Mouse (Mus musculus): Measurements from ENCODE around the gene Reg4. TPM values are rescaled to one million over a fixed set of nuclear protein-coding genes. Genes with fewer than 3 reads are reported as not detected.
A peak's percentile ranks its signal among the peaks of the same experiment; 100 is the strongest.

Reg4 gene
- polyA plus RNA-seq, 1 experiment, result not detected

- TF ChIP-seq POLR2A (IDR thresholded peaks at IDR 0.05; ENCODE audit: borderline replicate concordance, insufficient read depth, low read length) (no peak), CTCF (IDR thresholded peaks at IDR 0.05; ENCODE audit: borderline replicate concordance, insufficient read depth, low read depth, low read length) (no peak)
- 79% methylated on average over 3 of the region's 3 CpGs for WGBS
Measured at GRCm38 (mm10) chr3:98206977-98207376, 15.0 kb upstream of the Reg4 start.

GRCm38 (mm10) chr3:98209161-98209560, 12.8 kb upstream of the Reg4 start:
- TF ChIP-seq POLR2A (IDR thresholded peaks at IDR 0.05; ENCODE audit: borderline replicate concordance, insufficient read depth, low read length) (no peak), CTCF (IDR thresholded peaks at IDR 0.05; ENCODE audit: borderline replicate concordance, insufficient read depth, low read depth, low read length) (no peak)
- H3K27me3 ChIP-seq (ENCODE audit: control insufficient read depth, insufficient read depth, low read length), result no peaks in the 10 kb centered on the region

More at GRCm38 (mm10) chr3:98206977-98207376, 15.0 kb upstream of the Reg4 start:
- H3K4me1 ChIP-seq (ENCODE audit: control insufficient read depth, insufficient read depth, low read length), result no peaks in the 10 kb centered on the region
- DNase-seq, result no peak
- no peaks in the 10 kb centered on the region for H3K27me3 ChIP-seq (ENCODE audit: control insufficient read depth, insufficient read depth, low read length)
- H3K27ac ChIP-seq (ENCODE audit: insufficient read depth, low read length), result no peak overlapping the region
- no peak overlapping the region for H3K4me3 ChIP-seq (replicated peaks; ENCODE audit: insufficient read depth, low read depth, low read length)

GRCm38 (mm10) chr3:98210860-98211259, 11.1 kb upstream of the Reg4 start:
- WGBS, result 26% methylated on average over 10 of the region's 10 CpGs
- no peak for DNase-seq
- Histone ChIP-seq H3K27ac (ENCODE audit: insufficient read depth, low read length) (no peak overlapping the region), H3K4me1 (ENCODE audit: control insufficient read depth, insufficient read depth, low read length) (no peaks in the 10 kb centered on the region), H3K27me3 (ENCODE audit: control insufficient read depth, insufficient read depth, low read length) (no peaks in the 10 kb centered on the region), H3K4me3 (replicated peaks; ENCODE audit: insufficient read depth, low read depth, low read length) (no peak overlapping the region)
- no peak for TF ChIP-seq CTCF (IDR thresholded peaks at IDR 0.05; ENCODE audit: borderline replicate concordance, insufficient read depth, low read depth, low read length)
- no peak for TF ChIP-seq POLR2A (IDR thresholded peaks at IDR 0.05; ENCODE audit: borderline replicate concordance, insufficient read depth, low read length)

More at GRCm38 (mm10) chr3:98209161-98209560, 12.8 kb upstream of the Reg4 start:
- no peak overlapping the region for H3K4me3 ChIP-seq (replicated peaks; ENCODE audit: insufficient read depth, low read depth, low read length)
- WGBS, result 82% methylated on average over 4 of the region's 4 CpGs
- DNase-seq, result no peak
- H3K4me1 ChIP-seq (ENCODE audit: control insufficient read depth, insufficient read depth, low read length), result no peaks in the 10 kb centered on the region
- no peak overlapping the region for H3K27ac ChIP-seq (ENCODE audit: insufficient read depth, low read length)

DNA sequence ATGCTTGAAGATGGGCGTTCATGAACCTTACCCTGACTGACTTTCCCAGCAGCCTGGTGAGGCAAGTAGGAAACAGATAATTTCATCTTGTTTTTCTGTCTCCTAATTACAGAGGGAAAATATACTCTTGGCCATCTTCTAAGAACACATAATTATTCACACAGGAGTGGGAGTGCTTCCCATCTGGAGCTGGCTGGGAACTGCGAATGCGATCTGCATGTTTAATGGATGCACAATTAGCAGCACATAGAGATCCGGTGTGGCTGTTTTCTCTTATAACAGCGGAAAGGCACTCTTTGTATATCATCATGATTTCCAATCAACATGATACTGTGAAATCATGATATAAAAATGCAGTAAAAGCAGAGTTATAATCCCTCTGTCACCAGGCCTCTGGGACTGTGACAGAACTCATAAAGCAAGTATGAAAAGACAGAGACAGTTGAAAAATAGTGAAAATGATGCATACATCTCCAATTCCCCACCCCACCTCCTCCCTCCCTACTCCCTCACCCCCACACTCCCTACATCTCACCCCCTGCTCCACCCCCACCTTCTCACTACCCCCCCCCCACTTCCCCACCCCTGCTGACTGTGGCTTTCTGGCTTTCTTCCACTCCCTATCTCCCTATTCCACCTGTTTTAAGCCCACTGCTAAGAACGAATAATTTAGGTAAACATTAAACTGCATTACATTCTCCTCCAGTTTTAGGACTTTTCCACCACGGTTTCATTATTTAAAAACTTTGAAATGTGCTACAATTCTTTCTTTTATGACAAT, 10.5 kb upstream of the Reg4 start:
- WGBS, result 47% methylated on average over 7 of the region's 7 CpGs
- DNase-seq, result no peak
- Histone ChIP-seq H3K4me3 (replicated peaks; ENCODE audit: insufficient read depth, low read depth, low read length) (no peak overlapping the region), H3K4me1 (ENCODE audit: control insufficient read depth, insufficient read depth, low read length) (no peaks in the 10 kb centered on the region), H3K27me3 (ENCODE audit: control insufficient read depth, insufficient read depth, low read length) (no peaks in the 10 kb centered on the region), H3K27ac (ENCODE audit: insufficient read depth, low read length) (no peak overlapping the region)
- TF ChIP-seq CTCF (IDR thresholded peaks at IDR 0.05; ENCODE audit: borderline replicate concordance, insufficient read depth, low read depth, low read length), result no peak
- TF ChIP-seq POLR2A (IDR thresholded peaks at IDR 0.05; ENCODE audit: borderline replicate concordance, insufficient read depth, low read length), result no peak

GRCm38 (mm10) chr3:98216296-98216695, 5.7 kb upstream of the Reg4 start:
- H3K27me3 ChIP-seq (ENCODE audit: control insufficient read depth, insufficient read depth, low read length), result no peaks in the 10 kb centered on the region
- no peak overlapping the region for H3K27ac ChIP-seq (ENCODE audit: insufficient read depth, low read length)
- WGBS, result 71% methylated on average over 3 of the region's 3 CpGs
- no peak overlapping the region for H3K4me3 ChIP-seq (replicated peaks; ENCODE audit: insufficient read depth, low read depth, low read length)
- no peaks in the 10 kb centered on the region for H3K4me1 ChIP-seq (ENCODE audit: control insufficient read depth, insufficient read depth, low read length)
- TF ChIP-seq POLR2A (IDR thresholded peaks at IDR 0.05; ENCODE audit: borderline replicate concordance, insufficient read depth, low read length), result no peak
- no peak for TF ChIP-seq CTCF (IDR thresholded peaks at IDR 0.05; ENCODE audit: borderline replicate concordance, insufficient read depth, low read depth, low read length)
- no peak for DNase-seq

- WGBS, result 86% methylated on average over 3 of the region's 3 CpGs
- no peaks in the 10 kb centered on the region for H3K27me3 ChIP-seq (ENCODE audit: control insufficient read depth, insufficient read depth, low read length)
- TF ChIP-seq POLR2A (IDR thresholded peaks at IDR 0.05; ENCODE audit: borderline replicate concordance, insufficient read depth, low read length) (no peak), CTCF (IDR thresholded peaks at IDR 0.05; ENCODE audit: borderline replicate concordance, insufficient read depth, low read depth, low read length) (no peak)
- H3K4me1 ChIP-seq (ENCODE audit: control insufficient read depth, insufficient read depth, low read length), result no peaks in the 10 kb centered on the region
- no peak for DNase-seq
- no peak overlapping the region for H3K27ac ChIP-seq (ENCODE audit: insufficient read depth, low read length)
- no peak overlapping the region for H3K4me3 ChIP-seq (replicated peaks; ENCODE audit: insufficient read depth, low read depth, low read length)
Measured at GRCm38 (mm10) chr3:98223263-98223662, 1.3 kb downstream of the Reg4 start.

DNA sequence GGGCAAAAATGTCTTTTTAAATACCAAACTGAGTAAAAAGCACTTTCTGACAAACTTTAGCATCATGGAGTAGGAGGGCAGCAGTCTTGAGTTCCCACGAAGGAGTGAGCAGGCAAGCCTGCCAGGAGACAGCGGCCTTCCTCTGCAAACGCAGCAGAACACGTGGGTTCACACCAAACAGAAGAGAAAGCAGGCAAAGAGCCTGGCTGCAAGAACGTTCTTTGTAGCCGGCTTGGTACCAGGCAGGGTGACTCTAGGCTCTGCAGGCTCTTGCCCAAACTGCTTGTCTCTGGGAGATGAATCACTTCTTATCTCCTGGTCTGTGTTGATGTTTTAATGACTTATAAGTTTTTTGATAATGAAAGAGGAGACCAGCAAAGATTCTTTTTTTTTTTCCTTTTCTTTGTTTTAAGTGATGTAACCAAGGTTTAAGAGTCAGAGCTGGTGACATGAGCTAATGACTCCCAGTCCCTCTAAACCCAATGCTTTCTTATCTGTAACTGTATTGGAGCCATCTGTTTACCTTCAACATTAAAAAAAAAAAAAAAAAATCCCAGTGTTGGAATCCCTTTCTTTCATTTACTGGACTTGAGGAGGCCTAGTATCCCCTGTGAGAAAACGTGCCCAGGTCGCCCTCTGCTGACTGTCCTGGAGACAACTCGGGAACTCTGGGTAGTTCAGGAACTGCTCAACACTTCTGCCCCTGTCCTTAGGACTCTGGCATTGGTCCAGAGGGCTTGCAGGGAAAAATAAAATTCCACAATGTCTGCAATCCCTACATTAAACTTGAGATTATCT, 2.0 kb downstream of the Reg4 start:
- no peak overlapping the region for H3K27ac ChIP-seq (ENCODE audit: insufficient read depth, low read length)
- 18% methylated on average over 9 of the region's 9 CpGs for WGBS
- DNase-seq, result peak; percentile 49 to 53
- TF ChIP-seq CTCF (IDR thresholded peaks at IDR 0.05; ENCODE audit: borderline replicate concordance, insufficient read depth, low read depth, low read length) (peak; percentile 70), POLR2A (IDR thresholded peaks at IDR 0.05; ENCODE audit: borderline replicate concordance, insufficient read depth, low read length) (no peak)
- no peaks in the 10 kb centered on the region for H3K4me1 ChIP-seq (ENCODE audit: control insufficient read depth, insufficient read depth, low read length)
- no peaks in the 10 kb centered on the region for H3K27me3 ChIP-seq (ENCODE audit: control insufficient read depth, insufficient read depth, low read length)
- H3K4me3 ChIP-seq (replicated peaks; ENCODE audit: insufficient read depth, low read depth, low read length), result no peak overlapping the region
